Mouse (Mus musculus): ENCODE results near the gene Agap3. TPM values are rescaled to one million over a fixed set of nuclear protein-coding genes. Genes with fewer than 3 reads are reported as not detected.

Agap3 gene
- polyA plus RNA-seq, 1 experiment from 2014 or later: 25.5 TPM

GRCm38 (mm10) chr5:24441187-24441586 is 10.8 kb upstream of the Agap3 start:
- Histone ChIP-seq H3K9me3 (replicated peaks) (no peaks in the 10 kb centered on the region), H3K4me1 (peaks cover 28% of the 10 kb centered on the region), H3K4me3 (no peak overlapping the region), H3K36me3 (peaks cover 68% of the 10 kb centered on the region), H3K4me2 (no peak overlapping the region), H3K27ac (no peak overlapping the region), H3K27me3 (replicated peaks) (no peaks in the 10 kb centered on the region), H3K9ac (no peak overlapping the region)
- 89% methylated on average over 8 of the region's 8 CpGs for WGBS (ENCODE audit: insufficient replicate concordance)
- ATAC-seq: no peak

GRCm38 (mm10) chr5:24442029-24442428 is 9.9 kb upstream of the Agap3 start:
- Histone ChIP-seq H3K36me3 (peaks cover 60% of the 10 kb centered on the region), H3K4me3 (no peak overlapping the region), H3K9me3 (replicated peaks) (no peaks in the 10 kb centered on the region), H3K4me2 (no peak overlapping the region), H3K9ac (no peak overlapping the region), H3K4me1 (peaks cover 36% of the 10 kb centered on the region), H3K27me3 (replicated peaks) (no peaks in the 10 kb centered on the region), H3K27ac (no peak overlapping the region)
- ATAC-seq: no peak
- WGBS (ENCODE audit: insufficient replicate concordance): 86% methylated on average over 9 of the region's 9 CpGs

- Histone ChIP-seq H3K27ac (0 out of 2 replicates have a peak overlapping the region, but pooled peaks have one; percentile 5), H3K4me1 (peaks cover 48% of the 10 kb centered on the region), H3K9ac (no peak overlapping the region), H3K9me3 (replicated peaks) (no peaks in the 10 kb centered on the region), H3K4me2 (no peak overlapping the region), H3K27me3 (replicated peaks) (no peaks in the 10 kb centered on the region), H3K36me3 (peaks cover 57% of the 10 kb centered on the region), H3K4me3 (0 out of 2 replicates have a peak overlapping the region, but pooled peaks have one; percentile 89)
- ATAC-seq: no peak
- 88% methylated on average over 7 of the region's 7 CpGs for WGBS (ENCODE audit: insufficient replicate concordance)
Measured at GRCm38 (mm10) chr5:24443204-24443603, 8.8 kb upstream of the Agap3 start.

- ATAC-seq: no peak
- H3K4me2 ChIP-seq: peak overlapping the region; percentile 97
- H3K4me1 ChIP-seq: peaks cover 50% of the 10 kb centered on the region
- no peaks in the 10 kb centered on the region for H3K9me3 ChIP-seq (replicated peaks)
- H3K27me3 ChIP-seq (replicated peaks): no peaks in the 10 kb centered on the region
- H3K9ac ChIP-seq: peak overlapping the region; percentile 95
- peak overlapping the region; percentile 89 for H3K4me3 ChIP-seq
- peaks cover 51% of the 10 kb centered on the region for H3K36me3 ChIP-seq
- 76% methylated on average over 12 of the region's 12 CpGs for WGBS (ENCODE audit: insufficient replicate concordance)
- H3K27ac ChIP-seq: no peak overlapping the region; the same call in 1 of the 2 replicates
Measured at GRCm38 (mm10) chr5:24443927-24444326, 8.1 kb upstream of the Agap3 start.

- WGBS (ENCODE audit: insufficient replicate concordance): under 1% methylated on average over 60 of the region's 60 CpGs
- peak within 1 kb of the TSS; percentile 97 for H3K4me2 ChIP-seq
Measured at GRCm38 (mm10) chr5:24444746-24445427, 7.1 kb upstream of the Agap3 start, which contains the start of gene Fastk. Gene Fastk, minus strand, starts transcription at chr5:24445287.

GRCm38 (mm10) chr5:24445428-24446080 is 6.4 kb upstream of the Agap3 start:
- H3K27me3 ChIP-seq (replicated peaks): no peaks in the 10 kb centered on the region
- WGBS (ENCODE audit: insufficient replicate concordance): 56% methylated on average over 20 of the region's 20 CpGs
- no peak for ATAC-seq
- peaks cover 35% of the 10 kb centered on the region for H3K36me3 ChIP-seq
- peaks cover 52% of the 10 kb centered on the region for H3K4me1 ChIP-seq
- peak overlapping the region; percentile 97 for H3K4me2 ChIP-seq
- peak overlapping the region; percentile 91 for H3K27ac ChIP-seq
- H3K4me3 ChIP-seq: peak overlapping the region; percentile 89
- peak overlapping the region; percentile 95 for H3K9ac ChIP-seq
- no peaks in the 10 kb centered on the region for H3K9me3 ChIP-seq (replicated peaks)

More at GRCm38 (mm10) chr5:24444746-24445427, 7.1 kb upstream of the Agap3 start, which contains the start of gene Fastk:
- H3K4me3 ChIP-seq: peak within 1 kb of the TSS; percentile 89
- no peaks in the 10 kb centered on the region for H3K9me3 ChIP-seq (replicated peaks)
- peak within 1 kb of the TSS; percentile 95 for H3K9ac ChIP-seq
- no peaks in the 10 kb centered on the region for H3K27me3 ChIP-seq (replicated peaks)
- ATAC-seq: peak; percentile 85
- H3K36me3 ChIP-seq: peaks cover 42% of the 10 kb centered on the region
- H3K4me1 ChIP-seq: peaks cover 50% of the 10 kb centered on the region
- peak within 1 kb of the TSS; percentile 91 for H3K27ac ChIP-seq

- no peak for ATAC-seq
- Histone ChIP-seq H3K9ac (no peak overlapping the region), H3K4me2 (peak overlapping the region; percentile 90), H3K4me3 (no peak overlapping the region), H3K36me3 (peaks cover 24% of the 10 kb centered on the region), H3K27ac (peak overlapping the region; percentile 91), H3K27me3 (replicated peaks) (no peaks in the 10 kb centered on the region), H3K9me3 (replicated peaks) (no peaks in the 10 kb centered on the region), H3K4me1 (peaks cover 61% of the 10 kb centered on the region)
- 90% methylated on average over 7 of the region's 7 CpGs for WGBS (ENCODE audit: insufficient replicate concordance)
Measured at GRCm38 (mm10) chr5:24446630-24447029, 5.3 kb upstream of the Agap3 start.

- H3K9ac ChIP-seq: peak within 1 kb of the TSS; percentile 65
- H3K4me3 ChIP-seq: peak within 1 kb of the TSS; percentile 66
- H3K4me2 ChIP-seq: peak within 1 kb of the TSS; percentile 90
- H3K36me3 ChIP-seq: peaks cover 13% of the 10 kb centered on the region
- ATAC-seq: peak; percentile 70
- H3K27me3 ChIP-seq (replicated peaks): no peaks in the 10 kb centered on the region
- H3K9me3 ChIP-seq (replicated peaks): no peaks in the 10 kb centered on the region
- H3K27ac ChIP-seq: peak within 1 kb of the TSS; percentile 91
- 3% methylated on average over 34 of the region's 34 CpGs for whole genome bisulfite sequencing (ENCODE audit: insufficient replicate concordance)
- peaks cover 65% of the 10 kb centered on the region for H3K4me1 ChIP-seq
Measured at GRCm38 (mm10) chr5:24447624-24448298, 4.2 kb upstream of the Agap3 start, which contains the start of gene Tmub1. Gene Tmub1, minus strand, starts transcription at chr5:24447854.

GRCm38 (mm10) chr5:24451264-24452029 is 530 bp upstream of the Agap3 start:
- no peaks in the 10 kb centered on the region for H3K9me3 ChIP-seq (replicated peaks)
- H3K4me1 ChIP-seq: peaks cover 72% of the 10 kb centered on the region
- H3K27ac ChIP-seq: peak overlapping the region; percentile 98
- peak overlapping the region; percentile 99 for H3K4me2 ChIP-seq
- 1% methylated on average over 65 of the region's 66 CpGs for WGBS (ENCODE audit: insufficient replicate concordance)
- H3K36me3 ChIP-seq: peaks cover 16% of the 10 kb centered on the region
- H3K9ac ChIP-seq: peak overlapping the region; percentile 95
- ATAC-seq: peak; percentile 78
- H3K27me3 ChIP-seq (replicated peaks): no peaks in the 10 kb centered on the region
- peak overlapping the region; percentile 85 for H3K4me3 ChIP-seq

- Histone ChIP-seq H3K4me2 (peak overlapping the region; percentile 99), H3K4me1 (peaks cover 63% of the 10 kb centered on the region), H3K4me3 (peak overlapping the region; percentile 85), H3K9me3 (replicated peaks) (no peaks in the 10 kb centered on the region), H3K9ac (peak overlapping the region; percentile 95), H3K27me3 (replicated peaks) (no peaks in the 10 kb centered on the region), H3K27ac (peak overlapping the region; percentile 98), H3K36me3 (peaks cover 26% of the 10 kb centered on the region)
- peak; percentile 25 for ATAC-seq
- WGBS (ENCODE audit: insufficient replicate concordance): under 1% methylated on average over 28 of the region's 29 CpGs
Measured at GRCm38 (mm10) chr5:24452691-24453233, 785 bp downstream of the Agap3 start.
